Mouse (Mus musculus): ENCODE data around the gene Suclg2. TPM values are rescaled to one million over a fixed set of nuclear protein-coding genes. Genes with fewer than 3 reads are reported as not detected.

The Suclg2 gene
- total RNA-seq (2023), result 10 to 100 TPM; 34.5 to 39.8 TPM

GRCm38 (mm10) chr6:95718031-95718968, at the start of gene Suclg2:
Suclg2 (minus strand) TSS chr6:95718800.

All from B cell, adult 67 days (primary cell).